Mouse (Mus musculus): ENCODE results near the gene Tmem239.

The Tmem239 gene

GRCm38 (mm10) chr2:130412775-130413174, 6.5 kb downstream of the Tmem239 start:
- DNase-seq = no peak

GRCm38 (mm10) chr2:130414094-130414856, 8.0 kb downstream of the Tmem239 start:
- no peak for DNase-seq

- DNase-seq = no peak
These were observed 15.7 kb downstream of the Tmem239 start for GRCm38 (mm10) chr2:130421781-130422620.

- DNase-seq = peak; percentile 77
These were observed 17.3 kb downstream of the Tmem239 start for GRCm38 (mm10) chr2:130423397-130424125.

- peak; percentile 92 for DNase-seq
These were observed 18.0 kb downstream of the Tmem239 start, which contains the start of the genes Vps16 and Pced1a for GRCm38 (mm10) chr2:130424126-130424853. Vps16 (plus strand) TSS chr2:130424339. Pced1a (minus strand) TSS chr2:130424701.

GRCm38 (mm10) chr2:130425112-130425511, 18.8 kb downstream of the Tmem239 start:
- DNase-seq = peak; percentile 28

GRCm38 (mm10) chr2:130429851-130430250, 23.6 kb downstream of the Tmem239 start:
- DNase-seq = no peak

- DNase-seq = no peak
These were observed 24.2 kb downstream of the Tmem239 start for GRCm38 (mm10) chr2:130430484-130430883.

GRCm38 (mm10) chr2:130432157-130432556, 25.9 kb downstream of the Tmem239 start:
- DNase-seq = no peak

GRCm38 (mm10) chr2:130433152-130433551, 26.9 kb downstream of the Tmem239 start:
- DNase-seq = peak; percentile 63

GRCm38 (mm10) chr2:130436769-130437168, 30.5 kb downstream of the Tmem239 start:
- no peak for DNase-seq

- no peak for DNase-seq
These were observed 32.6 kb downstream of the Tmem239 start for GRCm38 (mm10) chr2:130438861-130439260.

GRCm38 (mm10) chr2:130439840-130440480, 33.7 kb downstream of the Tmem239 start:
- DNase-seq = no peak

- no peak for DNase-seq
These were observed 35.9 kb downstream of the Tmem239 start for GRCm38 (mm10) chr2:130442162-130442561.

GRCm38 (mm10) chr2:130448449-130448848, 42.2 kb downstream of the Tmem239 start:
- DNase-seq = no peak

GRCm38 (mm10) chr2:130449021-130449793, 42.9 kb downstream of the Tmem239 start:
- peak; percentile 59 for DNase-seq

- peak; percentile 89 for DNase-seq
These were observed 43.6 kb downstream of the Tmem239 start, which contains the start of gene Ptpra for GRCm38 (mm10) chr2:130449794-130450433. Ptpra (plus strand) TSS chr2:130450278.

- DNase-seq = peak; percentile 67
These were observed 44.1 kb downstream of the Tmem239 start for GRCm38 (mm10) chr2:130450434-130450796.

GRCm38 (mm10) chr2:130451086-130451726, 44.9 kb downstream of the Tmem239 start:
- DNase-seq = no peak

GRCm38 (mm10) chr2:130451727-130452090, 45.4 kb downstream of the Tmem239 start:
- DNase-seq = no peak

Data from kidney, adult 9 months (tissue).